Mouse (Mus musculus): ENCODE results near the gene Ascc2. TPM values are rescaled to one million over a fixed set of nuclear protein-coding genes. Genes with fewer than 3 reads are reported as not detected.
A peak's percentile ranks its signal among the peaks of the same experiment; 100 is the strongest.

The Ascc2 gene
- polyA plus RNA-seq (2012; ENCODE audit: insufficient read depth, low replicate concordance), result 30.5 and 53.9 TPM in 2 replicates

- no peaks in the 10 kb centered on the region for H3K27me3 ChIP-seq (replicated peaks)
- peak within 1 kb of the TSS; percentile 96 for H3K4me3 ChIP-seq (replicated peaks)
- TF ChIP-seq FLI1 (IDR thresholded peaks at IDR 0.05; ENCODE audit: low read length) (no peak), GATA1 (IDR thresholded peaks at IDR 0.05; ENCODE audit: borderline replicate concordance, low read length) (no peak)
- peaks cover 57% of the 10 kb centered on the region for H3K4me1 ChIP-seq
- H3K9me3 ChIP-seq, result no peaks in the 10 kb centered on the region
- peaks cover 27% of the 10 kb centered on the region for H3K36me3 ChIP-seq (replicated peaks; ENCODE audit: low read length)
These were observed at the start of gene Ascc2 for GRCm38 (mm10) chr11:4637534-4638234. Gene Ascc2, plus strand, starts transcription at chr11:4637747.

- no peaks in the 10 kb centered on the region for H3K9me3 ChIP-seq
- H3K36me3 ChIP-seq (replicated peaks; ENCODE audit: low read length), result peaks cover 19% of the 10 kb centered on the region
- H3K27me3 ChIP-seq (replicated peaks), result no peaks in the 10 kb centered on the region
- H3K4me1 ChIP-seq, result peaks cover 58% of the 10 kb centered on the region
- TF ChIP-seq FLI1 (IDR thresholded peaks at IDR 0.05; ENCODE audit: low read length), result no peak
- no peak for TF ChIP-seq GATA1 (IDR thresholded peaks at IDR 0.05; ENCODE audit: borderline replicate concordance, low read length)
- H3K4me3 ChIP-seq (replicated peaks), result peak overlapping the region; percentile 83
These were observed 45.7 kb upstream of the Ascc2 start for GRCm38 (mm10) chr11:4591811-4592210.

DNA sequence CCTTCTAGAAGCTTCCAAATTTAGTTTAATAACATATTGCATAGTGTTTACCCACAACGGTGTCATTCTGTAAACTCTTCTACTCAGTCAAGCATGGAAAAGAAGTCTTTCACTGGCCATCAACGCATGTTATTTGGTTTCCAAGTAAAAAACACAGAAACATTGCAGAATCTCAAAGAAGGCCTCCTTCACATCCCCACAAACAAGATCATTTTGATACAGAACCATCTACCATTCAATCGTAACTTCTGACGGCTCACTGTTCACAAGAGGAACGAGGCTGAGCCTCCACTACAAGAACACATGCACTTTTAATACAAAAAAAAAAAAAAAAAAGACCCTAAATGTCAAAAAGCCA is 44.1 kb upstream of the Ascc2 start:
- H3K4me3 ChIP-seq (replicated peaks), result peak overlapping the region; percentile 99
- H3K4me1 ChIP-seq, result peaks cover 67% of the 10 kb centered on the region
- TF ChIP-seq FLI1 (IDR thresholded peaks at IDR 0.05; ENCODE audit: low read length) (no peak), GATA1 (IDR thresholded peaks at IDR 0.05; ENCODE audit: borderline replicate concordance, low read length) (no peak)
- no peaks in the 10 kb centered on the region for H3K27me3 ChIP-seq (replicated peaks)
- H3K9me3 ChIP-seq, result no peaks in the 10 kb centered on the region
- peaks cover 12% of the 10 kb centered on the region for H3K36me3 ChIP-seq (replicated peaks; ENCODE audit: low read length)

DNA sequence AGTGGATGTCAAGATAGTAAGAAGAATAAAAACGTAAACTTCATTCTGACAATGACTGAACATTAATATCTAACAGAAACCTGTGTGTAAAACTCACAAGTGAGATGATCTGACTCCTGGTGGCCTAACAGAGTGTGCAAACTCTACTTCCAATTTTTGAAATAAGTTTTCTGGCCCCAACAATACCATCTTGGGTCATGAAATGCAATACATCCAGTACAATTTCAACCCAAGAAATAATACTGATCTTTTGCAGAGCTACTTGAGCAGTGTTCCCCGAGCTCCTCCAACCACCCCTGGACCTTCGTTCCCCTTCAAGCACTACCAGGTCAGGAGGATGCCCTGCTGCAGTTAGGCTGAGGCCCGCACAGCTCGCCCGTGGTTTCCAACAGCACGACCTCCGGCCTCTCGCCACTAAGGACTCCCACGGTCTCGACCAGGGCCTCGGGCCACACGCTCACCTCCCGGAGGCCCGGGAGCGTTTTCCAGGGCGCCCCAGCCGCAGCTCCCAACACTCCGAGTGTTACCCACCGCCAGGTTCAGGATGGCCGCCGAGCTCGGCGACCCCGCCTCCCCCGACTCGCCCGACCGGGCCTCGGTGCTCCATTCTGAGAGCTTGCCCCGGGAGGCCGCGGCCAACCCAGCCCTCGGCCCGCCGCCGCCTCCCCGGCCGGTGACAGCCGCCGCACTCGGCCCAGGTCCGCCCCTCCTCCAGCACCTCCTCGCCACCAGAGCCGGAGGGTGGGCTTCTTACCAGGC is 43.5 kb upstream of the Ascc2 start:
- TF ChIP-seq GATA1 (IDR thresholded peaks at IDR 0.05; ENCODE audit: borderline replicate concordance, low read length) (no peak), FLI1 (IDR thresholded peaks at IDR 0.05; ENCODE audit: low read length) (no peak)
- H3K9me3 ChIP-seq, result no peaks in the 10 kb centered on the region
- peaks cover 9% of the 10 kb centered on the region for H3K36me3 ChIP-seq (replicated peaks; ENCODE audit: low read length)
- H3K4me1 ChIP-seq, result peaks cover 71% of the 10 kb centered on the region
- H3K4me3 ChIP-seq (replicated peaks), result peak overlapping the region; percentile 99
- no peaks in the 10 kb centered on the region for H3K27me3 ChIP-seq (replicated peaks)

DNA sequence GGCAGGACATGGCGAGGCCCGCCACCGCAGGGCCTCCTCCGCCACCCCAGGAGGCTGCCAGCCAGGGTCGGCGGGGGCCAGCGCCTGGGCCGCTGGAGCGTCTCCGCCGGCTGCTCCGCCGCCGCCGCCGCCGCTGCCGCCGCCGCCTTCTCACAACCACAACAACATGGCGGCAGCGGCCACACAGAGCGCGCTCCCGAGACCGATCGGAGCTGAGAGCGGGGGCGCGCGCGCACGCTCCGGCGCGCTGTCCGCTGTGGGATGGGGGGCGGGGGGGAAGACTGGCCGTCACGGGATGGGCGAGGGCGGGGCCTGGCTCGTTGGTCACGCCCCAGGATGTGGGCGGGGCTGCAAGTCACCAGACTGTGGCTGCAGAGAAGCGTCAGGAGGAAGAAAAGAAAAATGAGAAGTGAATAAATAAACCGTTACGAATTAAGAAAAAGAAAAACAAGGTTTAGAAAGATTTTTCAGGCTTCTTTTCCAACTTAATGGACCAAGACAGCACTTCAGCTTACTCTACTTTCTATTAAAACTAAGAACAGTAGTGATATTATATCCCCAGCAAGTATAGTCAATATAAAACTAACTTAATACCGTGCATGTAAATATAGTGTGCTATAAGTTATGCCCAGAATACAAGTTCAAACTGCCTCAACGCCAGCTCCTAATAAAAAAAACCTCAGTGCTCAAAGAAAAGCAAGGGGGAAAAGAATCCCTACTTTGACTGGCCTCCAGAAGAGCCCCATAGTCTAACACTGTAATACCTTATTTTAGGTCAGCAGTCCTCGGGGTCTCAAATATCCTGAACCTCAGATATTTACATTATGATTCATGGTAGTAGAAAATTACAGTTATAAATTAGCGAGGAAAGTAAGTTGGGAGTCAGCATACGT is 42.7 kb upstream of the Ascc2 start, which contains the start of gene Mtmr3:
Gene Mtmr3, minus strand, starts transcription at position 256 of the 893 bp plus-strand sequence.
- Histone ChIP-seq H3K36me3 (replicated peaks; ENCODE audit: low read length) (peaks cover 6% of the 10 kb centered on the region), H3K4me3 (replicated peaks) (peak within 1 kb of the TSS; percentile 99), H3K27me3 (replicated peaks) (no peaks in the 10 kb centered on the region), H3K4me1 (peaks cover 74% of the 10 kb centered on the region), H3K9me3 (no peaks in the 10 kb centered on the region)
- TF ChIP-seq FLI1 (IDR thresholded peaks at IDR 0.05; ENCODE audit: low read length) (no peak), GATA1 (IDR thresholded peaks at IDR 0.05; ENCODE audit: borderline replicate concordance, low read length) (no peak)

- TF ChIP-seq FLI1 (IDR thresholded peaks at IDR 0.05; ENCODE audit: low read length) (no peak), GATA1 (IDR thresholded peaks at IDR 0.05; ENCODE audit: borderline replicate concordance, low read length) (no peak)
- H3K4me3 ChIP-seq (replicated peaks), result peak overlapping the region; percentile 56
- no peaks in the 10 kb centered on the region for H3K36me3 ChIP-seq (replicated peaks; ENCODE audit: low read length)
- H3K9me3 ChIP-seq, result no peaks in the 10 kb centered on the region
- no peaks in the 10 kb centered on the region for H3K27me3 ChIP-seq (replicated peaks)
- H3K4me1 ChIP-seq, result peaks cover 68% of the 10 kb centered on the region
These were observed 39.1 kb upstream of the Ascc2 start for GRCm38 (mm10) chr11:4598411-4598810.

DNA sequence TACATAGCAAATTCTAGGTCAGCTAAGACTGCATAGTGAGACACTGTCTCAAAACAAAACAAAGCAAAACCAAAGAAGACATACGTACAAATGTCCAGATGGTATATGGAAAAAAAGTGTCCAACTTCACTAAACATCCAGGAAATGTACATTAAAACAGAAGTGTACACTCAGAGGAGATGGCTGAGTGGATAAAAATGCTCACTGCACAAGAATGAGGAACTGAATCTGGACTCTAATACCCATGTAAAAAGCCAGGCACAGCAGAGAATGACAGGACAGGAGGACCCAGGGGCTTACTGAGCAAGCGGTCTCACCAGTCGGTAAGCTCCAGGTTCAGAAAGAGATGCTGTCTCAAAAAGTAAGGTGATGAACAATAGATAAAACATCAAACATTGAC is 37.6 kb upstream of the Ascc2 start:
- Histone ChIP-seq H3K36me3 (replicated peaks; ENCODE audit: low read length) (no peaks in the 10 kb centered on the region), H3K27me3 (replicated peaks) (no peaks in the 10 kb centered on the region), H3K4me1 (peaks cover 83% of the 10 kb centered on the region), H3K9me3 (no peaks in the 10 kb centered on the region), H3K4me3 (replicated peaks) (no peak overlapping the region)
- no peak for TF ChIP-seq FLI1 (IDR thresholded peaks at IDR 0.05; ENCODE audit: low read length)
- no peak for TF ChIP-seq GATA1 (IDR thresholded peaks at IDR 0.05; ENCODE audit: borderline replicate concordance, low read length)

GRCm38 (mm10) chr11:4601890-4602289 is 35.7 kb upstream of the Ascc2 start:
- TF ChIP-seq GATA1 (IDR thresholded peaks at IDR 0.05; ENCODE audit: borderline replicate concordance, low read length), result no peak
- TF ChIP-seq FLI1 (IDR thresholded peaks at IDR 0.05; ENCODE audit: low read length), result no peak
- H3K4me3 ChIP-seq (replicated peaks), result no peak overlapping the region
- peaks cover 83% of the 10 kb centered on the region for H3K4me1 ChIP-seq
- no peaks in the 10 kb centered on the region for H3K36me3 ChIP-seq (replicated peaks; ENCODE audit: low read length)
- H3K27me3 ChIP-seq (replicated peaks), result no peaks in the 10 kb centered on the region
- H3K9me3 ChIP-seq, result no peaks in the 10 kb centered on the region

GRCm38 (mm10) chr11:4602691-4603441 is 34.7 kb upstream of the Ascc2 start:
- H3K4me3 ChIP-seq (replicated peaks), result peak overlapping the region; percentile 62
- no peaks in the 10 kb centered on the region for H3K9me3 ChIP-seq
- TF ChIP-seq GATA1 (IDR thresholded peaks at IDR 0.05; ENCODE audit: borderline replicate concordance, low read length) (no peak), FLI1 (IDR thresholded peaks at IDR 0.05; ENCODE audit: low read length) (no peak)
- H3K4me1 ChIP-seq, result peaks cover 80% of the 10 kb centered on the region
- H3K27me3 ChIP-seq (replicated peaks), result no peaks in the 10 kb centered on the region
- no peaks in the 10 kb centered on the region for H3K36me3 ChIP-seq (replicated peaks; ENCODE audit: low read length)

Measured in megakaryocyte, embryonic 14.5 days (primary cell).